Mouse (Mus musculus) heart, embryonic 14.5 days (tissue): ENCODE measurements at regions not wholly inside any gene's neighbourhood (a gene's known extent, or its start where the extent isn't known, plus 50 kb on each side); places are given as distances from the start of the nearest gene placed in this dataset.

ENCODE experiments used
- ATAC-seq: fragments of 200-750 bp; cut with Nextera tagmentation; 2 replicates; pipeline ENCODE4 v1.8.0; 2017; ENCODE audit warnings: low read depth, moderate TSS enrichment; ENCODE audit not compliant: insufficient number of reproducible peaks, insufficient read depth, low FRiP score
- H3K27ac ChIP-seq, 2 experiments: fragments of 200-500 bp in 1 of 2; fragments of 300-500 bp in 1 of 2; sonication (generic) in 1 of 2; replicated peaks in 1 of 2; 2 replicates each; pipeline ENCODE4 v1.5.1; 2012 to 2014; ENCODE audit warnings: low read depth in 2 of 2, low read length in 2 of 2, control low read depth in 1 of 2, mild to moderate bottlenecking in 1 of 2, mixed read lengths in 1 of 2; ENCODE audit not compliant: control insufficient read depth in 1 of 2, insufficient read depth in 1 of 2
- H3K27me3 ChIP-seq: fragments of 300-500 bp; sonication (generic); 2 replicates; pipeline ENCODE4 v1.6.1; 2014; ENCODE audit warnings: mild to moderate bottlenecking, low read length, control low read depth; ENCODE audit not compliant: control insufficient read depth, insufficient read depth
- H3K36me3 ChIP-seq: fragments of 300-500 bp; sonication (generic); 2 replicates; pipeline ENCODE4 v1.6.1; 2014; ENCODE audit warnings: mild to moderate bottlenecking, control low read depth, low read length, mixed read lengths; ENCODE audit not compliant: control insufficient read depth, insufficient read depth
- H3K4me1 ChIP-seq, 2 experiments: fragments of 200-500 bp in 1 of 2; fragments of 300-500 bp in 1 of 2; sonication (generic) in 1 of 2; 2 replicates each; pipeline ENCODE4 v1.6.1; 2012 to 2014; ENCODE audit warnings: low read length in 2 of 2, control low read depth in 1 of 2, mixed read lengths in 1 of 2; ENCODE audit not compliant: control insufficient read depth in 2 of 2, insufficient read depth in 2 of 2
- H3K4me2 ChIP-seq: fragments of 300-500 bp; sonication (generic); 2 replicates; pipeline ENCODE4 v1.6.1; 2014; ENCODE audit warnings: mild to moderate bottlenecking, low read length
- H3K4me3 ChIP-seq, 2 experiments: fragments of 200-500 bp in 1 of 2; fragments of 300-500 bp in 1 of 2; sonication (generic) in 1 of 2; 2 replicates each; pipeline ENCODE4 v1.5.1; 2012 to 2014; ENCODE audit warnings: low read length in 2 of 2, mild to moderate bottlenecking in 2 of 2, control low read depth in 1 of 2, low read depth in 1 of 2, moderate library complexity in 1 of 2; ENCODE audit not compliant: control insufficient read depth in 1 of 2, insufficient read depth in 1 of 2
- H3K9ac ChIP-seq: fragments of 300-500 bp; sonication (generic); 2 replicates; pipeline ENCODE4 v1.6.1; 2014; ENCODE audit warnings: mild to moderate bottlenecking, low read length
- H3K9me3 ChIP-seq: fragments of 300-500 bp; sonication (generic); 2 replicates; pipeline ENCODE4 v1.6.1; 2016; ENCODE audit warnings: low read length, control low read depth; ENCODE audit not compliant: control insufficient read depth
- WGBS: fragments of 180-500 bp; shearing (Covaris S2); extraction: QIAGEN DNeasy Blood & Tissue Kit; methylation state at CpG from one replicate; pipeline ENCODE4 v1.1.7; 2014; 5-methylcytosine and 5-hydroxymethylcytosine counted together

GRCm38 (mm10) chr4:150717866-150718265, 65.9 kb upstream of the Slc45a1 start:
- H3K9ac ChIP-seq = no peak overlapping the region
- H3K4me1 ChIP-seq = peaks cover under 1 to 3% of the 10 kb centered on the region in 2 experiments; a peak in 2 of 4 replicates
- 67% methylated on average over 7 of the region's 7 CpGs for WGBS

GRCm38 (mm10) chr4:150715051-150715450, 63.1 kb upstream of the Slc45a1 start:
- Histone ChIP-seq H3K4me2 (no peak overlapping the region), H3K27me3 (no peaks in the 10 kb centered on the region), H3K9ac (no peak overlapping the region), H3K36me3 (no peaks in the 10 kb centered on the region), H3K4me1 (peaks cover 2 to 3% of the 10 kb centered on the region in 2 experiments; a peak in 3 of 4 replicates), H3K9me3 (no peaks in the 10 kb centered on the region), H3K4me3 (no peak overlapping the region), H3K27ac (no peak overlapping the region)
- no peak for ATAC-seq
- WGBS = 72% methylated on average over 2 of the region's 2 CpGs

More at GRCm38 (mm10) chr4:150717866-150718265, 65.9 kb upstream of the Slc45a1 start:
- H3K27ac ChIP-seq = no peak overlapping the region
- no peaks in the 10 kb centered on the region for H3K27me3 ChIP-seq
- no peaks in the 10 kb centered on the region for H3K36me3 ChIP-seq
- no peak overlapping the region for H3K4me2 ChIP-seq
- H3K9me3 ChIP-seq = no peaks in the 10 kb centered on the region
- no peak overlapping the region for H3K4me3 ChIP-seq
- no peak for ATAC-seq

GRCm38 (mm10) chr4:150713291-150713690, 61.3 kb upstream of the Slc45a1 start:
- Histone ChIP-seq H3K4me2 (no peak overlapping the region), H3K9me3 (no peaks in the 10 kb centered on the region), H3K9ac (no peak overlapping the region), H3K4me3 (no peak overlapping the region), H3K4me1 (peaks cover 6 to 9% of the 10 kb centered on the region in 2 experiments; a peak in 3 of 4 replicates), H3K27ac (no peak overlapping the region), H3K27me3 (no peaks in the 10 kb centered on the region), H3K36me3 (no peaks in the 10 kb centered on the region)
- no peak for ATAC-seq
- WGBS = 41% methylated on average over 5 of the region's 5 CpGs

DNA sequence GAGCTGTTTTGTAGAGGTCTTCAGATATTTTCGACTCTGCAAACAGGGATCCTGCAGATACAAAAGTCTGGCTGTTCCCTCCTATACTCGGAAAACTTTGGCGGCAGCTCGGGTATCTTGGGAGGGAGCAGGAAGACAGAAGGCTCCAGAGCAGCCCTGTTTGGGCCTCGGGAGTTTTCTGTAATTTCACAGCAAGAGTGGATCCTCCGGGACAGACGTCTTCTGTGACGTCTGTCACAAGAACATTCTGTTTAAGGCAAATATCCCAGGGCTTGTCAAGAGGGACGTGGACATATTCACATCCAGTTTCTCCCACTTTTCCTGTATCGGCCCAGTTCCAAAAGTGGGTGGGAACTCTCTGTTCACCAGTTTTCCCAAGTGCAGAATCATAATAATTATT, 60.9 kb upstream of the Slc45a1 start:
- WGBS = 49% methylated on average over 10 of the region's 10 CpGs
- Histone ChIP-seq H3K36me3 (no peaks in the 10 kb centered on the region), H3K9ac (no peak overlapping the region), H3K9me3 (no peaks in the 10 kb centered on the region), H3K27ac (no peak overlapping the region), H3K27me3 (no peaks in the 10 kb centered on the region), H3K4me1 (peaks cover 6 to 10% of the 10 kb centered on the region in 2 experiments; a peak in 3 of 4 replicates), H3K4me2 (no peak overlapping the region), H3K4me3 (no peak overlapping the region)
- no peak for ATAC-seq

DNA sequence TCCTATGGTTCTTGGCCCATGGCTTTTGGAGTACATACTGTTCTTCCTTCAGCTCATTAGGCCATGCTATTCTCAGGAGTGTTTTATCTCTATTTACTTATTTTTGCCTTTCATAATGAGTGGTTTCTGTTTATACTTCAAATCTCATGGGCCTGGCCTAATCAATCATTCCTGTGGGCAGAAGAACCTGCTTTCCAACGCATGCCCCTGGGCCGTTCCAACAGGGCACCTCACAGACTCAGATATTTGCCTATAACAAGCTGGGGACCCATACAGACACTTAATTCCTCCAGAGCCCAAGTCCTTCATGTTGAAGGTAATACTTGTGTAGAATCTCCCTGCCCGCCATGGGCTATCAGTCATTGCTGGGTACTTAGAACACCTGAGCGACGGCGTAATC, 59.7 kb upstream of the Slc45a1 start:
- H3K9me3 ChIP-seq = no peaks in the 10 kb centered on the region
- H3K27ac ChIP-seq = no peak overlapping the region
- WGBS = 94% methylated on average over 6 of the region's 6 CpGs
- H3K27me3 ChIP-seq = no peaks in the 10 kb centered on the region
- no peak overlapping the region for H3K9ac ChIP-seq
- ATAC-seq = no peak
- H3K36me3 ChIP-seq = no peaks in the 10 kb centered on the region
- H3K4me1 ChIP-seq = peaks cover 14 to 19% of the 10 kb centered on the region in 2 experiments
- no peak overlapping the region for H3K4me2 ChIP-seq
- H3K4me3 ChIP-seq = no peak overlapping the region

DNA sequence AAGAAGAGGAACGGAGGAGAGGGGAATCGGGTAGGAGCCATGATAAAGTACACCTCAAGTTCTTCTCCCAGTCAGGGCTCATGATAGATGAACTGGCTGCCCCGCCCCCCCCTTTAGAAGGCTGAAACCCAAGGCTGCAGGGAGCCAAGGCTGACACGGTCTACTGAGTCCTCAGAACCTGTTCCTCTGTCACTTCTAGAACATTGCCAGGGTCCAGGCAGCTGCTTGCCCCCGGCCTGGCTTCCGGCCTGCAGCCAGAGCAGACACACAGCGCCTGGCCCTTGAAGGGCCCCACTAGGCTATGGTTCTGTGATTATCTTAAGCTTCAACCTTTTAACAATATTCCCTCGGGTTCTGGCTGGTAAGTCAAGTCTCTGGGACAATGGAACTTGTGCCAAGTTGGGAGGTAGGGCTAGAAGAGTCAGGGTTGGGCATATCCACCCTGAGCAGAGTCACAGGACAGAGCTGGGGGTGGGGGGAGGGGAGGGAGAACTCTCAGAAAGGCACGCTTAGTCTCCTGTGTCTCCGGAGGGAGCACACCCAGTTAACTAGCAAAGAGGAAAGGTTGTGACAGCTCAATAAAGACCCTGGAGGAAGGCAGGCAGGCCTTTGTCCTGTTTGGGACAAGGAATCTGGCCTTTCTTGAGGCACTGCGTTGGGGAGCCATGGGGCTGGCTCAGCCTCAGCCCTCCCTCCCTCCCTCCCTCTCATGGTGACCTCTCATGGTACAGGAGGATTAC, 57.6 kb upstream of the Slc45a1 start:
- Histone ChIP-seq H3K27me3 (no peaks in the 10 kb centered on the region), H3K4me1 (peaks cover 14 to 19% of the 10 kb centered on the region in 2 experiments), H3K4me3 (no peak overlapping the region), H3K36me3 (no peaks in the 10 kb centered on the region), H3K9me3 (no peaks in the 10 kb centered on the region), H3K9ac (no peak overlapping the region), H3K4me2 (no peak overlapping the region), H3K27ac (no peak overlapping the region)
- WGBS = 40% methylated on average over 11 of the region's 11 CpGs
- no peak for ATAC-seq

GRCm38 (mm10) chr4:150708572-150708984, 56.6 kb upstream of the Slc45a1 start:
- 0 out of 2 replicates have a peak, but pooled peaks cover 4% of the 10 kb centered on the region for H3K9me3 ChIP-seq
- no peak overlapping the region for H3K4me3 ChIP-seq
- H3K27ac ChIP-seq = no peak overlapping the region
- WGBS = 74% methylated on average over 4 of the region's 4 CpGs
- H3K4me1 ChIP-seq = peaks cover 14 to 19% of the 10 kb centered on the region in 2 experiments
- no peak overlapping the region for H3K4me2 ChIP-seq
- H3K36me3 ChIP-seq = no peaks in the 10 kb centered on the region
- ATAC-seq = no peak
- H3K9ac ChIP-seq = no peak overlapping the region
- no peaks in the 10 kb centered on the region for H3K27me3 ChIP-seq
